Comparison of ENCODE assay signal across 31 mouse cellular contexts in genomic region chr10:46733760-46734265, GRCm38 (mm10).
"Had no signal": no experiment of that assay in that cellular context is flagged by ENCODE, and none has a peak within 500 bp of the region (broad histone marks: within the 10 kb centered on the region; RNA-seq: fewer than 3 reads in every experiment).

No protein-coding gene starts in this region.

- H3K4me3 ChIP-seq: limb, embryonic 10.5 days; limb, embryonic 12.5 days; limb, embryonic 13.5 days; limb, embryonic 15.5 days; liver, embryonic 12.5 days; liver, embryonic 13.5 days; liver, embryonic 15.5 days; lung, embryonic 15.5 days; megakaryocyte, embryonic 14.5 days; midbrain, embryonic 10.5 days; midbrain, embryonic 12.5 days; midbrain, embryonic 13.5 days; myocyte; neural tube, embryonic 12.5 days; neural tube, embryonic 13.5 days had no signal

- H3K9ac ChIP-seq: limb, embryonic 12.5 days; limb, embryonic 13.5 days; limb, embryonic 15.5 days; liver, embryonic 12.5 days; liver, embryonic 13.5 days; liver, embryonic 14.5 days; liver, embryonic 15.5 days; liver, postnatal 0 days; lung, embryonic 14.5 days; lung, embryonic 15.5 days; midbrain, embryonic 12.5 days; midbrain, embryonic 13.5 days; neural tube, embryonic 12.5 days; neural tube, embryonic 13.5 days had no signal

- H3K27ac ChIP-seq: limb, embryonic 10.5 days; limb, embryonic 12.5 days; limb, embryonic 13.5 days; limb, embryonic 15.5 days; liver, embryonic 12.5 days; liver, embryonic 13.5 days; liver, embryonic 14.5 days; liver, embryonic 15.5 days; lung, embryonic 15.5 days; macrophage; midbrain, embryonic 10.5 days; midbrain, embryonic 12.5 days; midbrain, embryonic 13.5 days; neural tube, embryonic 12.5 days; neural tube, embryonic 13.5 days had no signal

- DNase-seq: left cerebral cortex, postnatal 4 days; liver; liver, embryonic 13.5 days; liver, postnatal 0 days; lung, adult 18-20 months; lung, adult 2 months; lung, embryonic 14.5 days; lung, postnatal 10 days; lung, postnatal 14 days; lung, postnatal 36 days; lung, postnatal 4 days; midbrain, embryonic 14.5 days had no signal

- H3K4me1 ChIP-seq: limb, embryonic 10.5 days; limb, embryonic 12.5 days; limb, embryonic 13.5 days; limb, embryonic 15.5 days; liver, embryonic 12.5 days; liver, embryonic 13.5 days; liver, embryonic 15.5 days; lung, embryonic 15.5 days; megakaryocyte, embryonic 14.5 days; midbrain, embryonic 12.5 days; midbrain, embryonic 13.5 days; neural tube, embryonic 12.5 days; neural tube, embryonic 13.5 days had no signal

- H3K9me3 ChIP-seq: limb, embryonic 10.5 days; limb, embryonic 12.5 days; limb, embryonic 13.5 days; limb, embryonic 15.5 days; liver, embryonic 12.5 days; liver, embryonic 13.5 days; liver, embryonic 15.5 days; lung, embryonic 15.5 days; megakaryocyte, embryonic 14.5 days; midbrain, embryonic 10.5 days; midbrain, embryonic 12.5 days; midbrain, embryonic 13.5 days; neural tube, embryonic 12.5 days; neural tube, embryonic 13.5 days had no signal

- H3K4me2 ChIP-seq: limb, embryonic 12.5 days; limb, embryonic 13.5 days; limb, embryonic 15.5 days; liver, embryonic 11.5 days; liver, embryonic 12.5 days; liver, embryonic 13.5 days; liver, embryonic 15.5 days; lung, embryonic 14.5 days; lung, embryonic 15.5 days; midbrain, embryonic 11.5 days; midbrain, embryonic 12.5 days; midbrain, embryonic 13.5 days; neural tube, embryonic 12.5 days; neural tube, embryonic 13.5 days had no signal

- H3K27me3 ChIP-seq: limb, embryonic 12.5 days; limb, embryonic 13.5 days; limb, embryonic 15.5 days; liver, embryonic 12.5 days; liver, embryonic 13.5 days; liver, embryonic 15.5 days; lung, embryonic 15.5 days; megakaryocyte, embryonic 14.5 days; midbrain, embryonic 12.5 days; midbrain, embryonic 13.5 days; neural tube, embryonic 12.5 days; neural tube, embryonic 13.5 days had no signal

- H3K36me3 ChIP-seq: limb, embryonic 10.5 days; limb, embryonic 12.5 days; limb, embryonic 13.5 days; limb, embryonic 15.5 days; liver, embryonic 12.5 days; liver, embryonic 13.5 days; liver, embryonic 15.5 days; lung, embryonic 15.5 days; midbrain, embryonic 10.5 days; midbrain, embryonic 12.5 days; midbrain, embryonic 13.5 days; neural tube, embryonic 12.5 days; neural tube, embryonic 13.5 days had no signal

- ATAC-seq: liver, embryonic 12.5 days; liver, postnatal 0 days; lung, postnatal 0 days; midbrain, embryonic 13.5 days had no signal
